Mouse (Mus musculus) myocyte (in vitro differentiated cells): ENCODE measurements around the gene Tia1.

Source experiments
- MYOG ChIP-seq, 3 experiments: IDR thresholded peaks; one replicate each; pipeline ENCODE4 v1.6.1; 2011; ENCODE audit warnings: control low read depth in 2 of 3, low read depth in 2 of 3, mild to moderate bottlenecking in 2 of 3; ENCODE audit not compliant: insufficient read length in 2 of 3, control insufficient read depth in 1 of 3, insufficient read depth in 1 of 3
- POLR2A ChIP-seq: IDR thresholded peaks from one replicate; pipeline ENCODE4 v1.6.1; 2011; ENCODE audit warnings: low read depth, mild to moderate bottlenecking, control low read depth, moderate library complexity; ENCODE audit not compliant: insufficient read length
- TCF3 ChIP-seq: IDR thresholded peaks from one replicate; pipeline ENCODE4 v1.6.1; 2011; ENCODE audit warnings: low read depth, control low read depth; ENCODE audit not compliant: insufficient read length

DNA sequence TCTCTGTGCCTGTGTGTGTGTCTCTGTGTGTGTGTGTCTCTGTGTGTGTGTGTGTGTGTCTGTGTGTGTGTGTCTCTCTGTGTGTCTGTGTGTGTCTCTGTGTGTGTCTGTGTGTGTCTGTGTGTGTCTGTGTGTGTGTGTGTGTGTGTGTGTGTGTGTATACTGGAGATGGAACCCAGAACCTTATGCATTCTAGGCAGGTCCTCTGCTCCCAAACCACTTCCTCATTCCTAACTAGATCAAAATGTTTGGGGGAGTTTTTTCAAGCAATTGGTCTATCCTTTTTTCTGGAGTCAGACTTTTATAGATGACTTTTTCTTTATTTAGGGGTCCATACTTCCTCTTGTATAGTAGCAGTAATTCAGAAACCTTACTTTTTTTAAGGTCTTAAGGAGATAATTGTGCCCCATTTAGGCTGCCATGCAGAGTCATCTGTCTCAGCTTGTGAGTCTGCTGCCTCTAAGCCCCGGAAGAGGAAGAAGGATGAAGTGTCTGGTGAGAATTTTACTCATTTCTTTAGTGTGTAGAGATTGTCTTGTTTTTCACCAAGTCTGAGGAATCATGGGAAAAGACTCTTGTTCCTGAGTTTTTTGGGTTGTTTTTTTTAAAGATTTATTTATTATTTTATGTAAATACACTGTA is 43.0 kb downstream of the Tia1 start:
- no peak for TF ChIP-seq MYOG (IDR thresholded peaks at IDR 0.05; ENCODE audit: control insufficient read depth in 1 of 3, insufficient read depth in 1 of 3, insufficient read length in 2 of 3, low read depth in 2 of 3)
- TF ChIP-seq POLR2A = no peak
- TF ChIP-seq TCF3 = no peak
